Mouse (Mus musculus) liver, postnatal 0 days (tissue): ENCODE results near the gene Pcdh7.

Experiments
- CTCF ChIP-seq: sonication (generic); IDR thresholded peaks from 2 replicates; pipeline ENCODE4 v1.5.1; 2016; ENCODE audit warnings: antibody characterized with exemption, low read depth
- EP300 ChIP-seq: IDR thresholded peaks from 2 replicates; pipeline ENCODE4 v1.6.1; 2016; ENCODE audit warnings: antibody characterized with exemption, low read depth, mild to moderate bottlenecking

DNA sequence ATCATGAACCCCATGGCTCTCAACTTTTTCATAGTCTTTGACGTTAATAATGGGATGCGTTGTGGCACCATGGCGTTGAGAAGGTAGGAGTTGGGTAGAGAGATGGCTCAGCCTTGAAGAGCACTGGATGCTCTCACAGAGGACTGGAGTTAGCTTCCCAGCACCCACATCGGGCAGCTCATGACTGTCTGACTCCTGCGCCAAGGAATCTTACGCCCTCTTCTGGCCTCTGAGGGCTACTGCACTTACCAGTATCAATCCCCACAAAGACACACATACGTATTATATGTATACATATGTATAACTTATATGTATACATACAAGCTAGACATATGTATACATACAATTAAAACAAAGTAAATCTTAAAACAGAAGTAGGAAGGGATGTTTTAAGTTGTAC is 51.9 kb downstream of the Pcdh7 start:
- TF ChIP-seq CTCF (peak; percentile 37), EP300 (no peak)
